Mouse (Mus musculus): ENCODE measurements at regions not wholly inside any gene's neighbourhood (a gene's known extent, or its start where the extent isn't known, plus 50 kb on each side); places are given as distances from the start of the nearest gene placed in this dataset.

- ATAC-seq (replicated peaks in 1 of 2; ENCODE audit: insufficient read depth in 1 of 2, low FRiP score in 2 of 2, low TSS enrichment in 1 of 2, low read depth in 1 of 2, poor library complexity in 2 of 2, severe bottlenecking in 2 of 2), result no peak
Measured at GRCm38 (mm10) chr9:98791709-98792108, 50.6 kb upstream of the Prr23a1 start.

GRCm38 (mm10) chr9:98773651-98774185 lies 68.6 kb upstream of the Prr23a1 start:
- no peak for ATAC-seq (replicated peaks in 1 of 2; ENCODE audit: insufficient read depth in 1 of 2, low FRiP score in 2 of 2, low TSS enrichment in 1 of 2, low read depth in 1 of 2, poor library complexity in 2 of 2, severe bottlenecking in 2 of 2)

DNA sequence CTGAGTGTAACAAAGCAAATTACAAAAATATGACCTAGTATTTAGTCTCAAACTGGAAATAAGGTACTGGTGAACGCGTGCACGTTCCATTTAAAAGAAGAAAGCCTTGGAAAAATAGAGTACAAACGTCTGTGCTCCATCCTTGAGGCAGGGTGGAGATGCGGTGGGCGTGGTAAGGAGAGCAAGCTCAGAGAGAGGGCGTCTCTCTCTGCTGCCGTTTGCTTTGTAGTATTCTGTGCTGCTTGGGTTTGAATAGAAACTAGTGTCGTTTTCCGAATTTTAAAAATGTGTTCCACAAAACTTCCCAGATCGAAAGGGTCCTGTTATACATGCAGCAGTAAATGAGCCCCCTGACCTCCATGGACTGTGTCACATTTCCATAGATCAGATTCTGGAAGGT lies 69.1 kb upstream of the Prr23a1 start:
- no peak for ATAC-seq (replicated peaks in 1 of 2; ENCODE audit: insufficient read depth in 1 of 2, low FRiP score in 2 of 2, low TSS enrichment in 1 of 2, low read depth in 1 of 2, poor library complexity in 2 of 2, severe bottlenecking in 2 of 2)

- no peak for ATAC-seq (replicated peaks in 1 of 2; ENCODE audit: insufficient read depth in 1 of 2, low FRiP score in 2 of 2, low TSS enrichment in 1 of 2, low read depth in 1 of 2, poor library complexity in 2 of 2, severe bottlenecking in 2 of 2)
Measured at GRCm38 (mm10) chr9:98754764-98755163, 87.5 kb upstream of the Prr23a1 start.

DNA sequence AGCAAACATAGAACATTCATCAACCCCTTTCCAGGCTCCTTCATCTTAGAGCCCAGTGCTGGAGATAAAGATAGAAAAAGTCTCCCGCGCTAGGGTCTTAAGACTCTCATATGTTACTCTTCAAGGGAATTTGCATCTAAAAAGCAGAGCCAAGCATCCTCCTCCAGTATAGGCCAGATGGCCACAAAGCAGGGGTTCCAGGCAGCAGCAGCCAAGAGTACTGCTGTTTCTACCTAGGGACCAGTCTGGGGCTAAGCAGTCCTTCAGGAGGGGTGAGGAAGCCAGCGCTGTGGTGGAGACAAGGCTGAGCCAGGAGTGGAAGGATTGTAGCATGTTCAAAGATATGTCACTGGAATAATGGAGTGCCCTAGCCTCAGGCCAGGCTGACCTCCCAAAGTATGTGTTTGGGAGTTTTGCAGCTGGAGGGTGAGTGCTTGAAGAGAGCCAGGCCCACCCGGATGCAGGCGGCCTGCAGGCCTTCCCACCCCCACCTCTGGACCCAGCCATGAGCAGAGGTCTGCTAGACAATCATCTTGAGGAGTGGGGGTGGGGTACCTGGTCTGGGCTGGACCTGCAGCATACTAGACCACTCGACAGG lies 88.8 kb upstream of the Prr23a1 start:
- no peak for ATAC-seq (replicated peaks in 1 of 2; ENCODE audit: insufficient read depth in 1 of 2, low FRiP score in 2 of 2, low TSS enrichment in 1 of 2, low read depth in 1 of 2, poor library complexity in 2 of 2, severe bottlenecking in 2 of 2)

DNA sequence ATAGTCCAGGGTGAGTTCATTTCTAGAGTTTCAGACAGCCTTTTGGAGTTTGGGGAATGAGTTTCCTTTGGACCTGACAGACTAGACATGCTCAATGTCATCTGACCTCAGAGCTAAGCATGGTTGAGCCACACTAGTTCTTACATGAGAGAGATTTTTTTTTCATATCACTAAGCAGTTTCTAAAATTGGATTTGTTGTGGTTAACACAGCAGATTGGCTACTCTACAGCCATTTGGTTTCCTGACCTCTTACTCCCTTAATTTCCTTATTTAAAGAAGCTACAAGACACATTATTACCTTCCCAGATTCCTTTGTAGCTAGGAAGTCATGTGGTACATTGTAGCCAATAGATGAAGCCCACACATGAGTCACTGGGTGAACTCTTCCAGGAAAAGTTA lies 98.5 kb upstream of the Prr23a1 start:
- ATAC-seq (replicated peaks in 1 of 2; ENCODE audit: insufficient read depth in 1 of 2, low FRiP score in 2 of 2, low TSS enrichment in 1 of 2, low read depth in 1 of 2, poor library complexity in 2 of 2, severe bottlenecking in 2 of 2), result no peak

DNA sequence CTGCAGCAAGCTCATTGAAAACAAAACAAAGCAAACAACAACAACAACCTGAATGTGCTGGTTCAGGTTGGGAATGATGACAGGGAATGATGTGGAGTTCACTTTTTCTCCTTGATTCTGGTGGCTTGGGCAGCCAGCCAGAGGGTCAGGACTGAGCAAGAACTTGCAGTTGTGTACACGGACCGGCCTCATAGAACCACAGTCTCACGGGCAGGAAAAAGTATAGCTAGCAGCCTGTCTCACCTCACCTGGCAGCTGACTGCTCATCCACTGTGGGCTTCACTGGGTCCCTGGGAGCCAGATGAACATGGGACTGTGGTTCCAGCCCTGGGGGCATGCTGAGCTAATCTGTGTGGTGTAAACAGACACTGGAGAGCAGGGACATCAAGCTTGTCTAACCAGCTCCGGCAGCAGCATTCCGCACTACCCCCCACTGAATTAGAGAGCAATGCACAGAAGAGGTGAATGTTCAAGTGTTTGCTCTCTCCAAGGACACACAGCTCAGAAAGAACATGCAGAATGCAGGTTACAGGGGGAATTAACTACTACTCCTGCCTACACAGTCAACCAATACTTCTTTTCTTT lies 114.9 kb upstream of the Prr23a1 start:
- ATAC-seq (replicated peaks in 1 of 2; ENCODE audit: insufficient read depth in 1 of 2, low FRiP score in 2 of 2, low TSS enrichment in 1 of 2, low read depth in 1 of 2, poor library complexity in 2 of 2, severe bottlenecking in 2 of 2), result no peak

- no peak for ATAC-seq (replicated peaks in 1 of 2; ENCODE audit: insufficient read depth in 1 of 2, low FRiP score in 2 of 2, low TSS enrichment in 1 of 2, low read depth in 1 of 2, poor library complexity in 2 of 2, severe bottlenecking in 2 of 2)
Measured at GRCm38 (mm10) chr9:98726638-98727037, 115.7 kb upstream of the Prr23a1 start.

GRCm38 (mm10) chr9:98722885-98723284 lies 119.4 kb upstream of the Prr23a1 start:
- no peak for ATAC-seq (replicated peaks in 1 of 2; ENCODE audit: insufficient read depth in 1 of 2, low FRiP score in 2 of 2, low TSS enrichment in 1 of 2, low read depth in 1 of 2, poor library complexity in 2 of 2, severe bottlenecking in 2 of 2)

DNA sequence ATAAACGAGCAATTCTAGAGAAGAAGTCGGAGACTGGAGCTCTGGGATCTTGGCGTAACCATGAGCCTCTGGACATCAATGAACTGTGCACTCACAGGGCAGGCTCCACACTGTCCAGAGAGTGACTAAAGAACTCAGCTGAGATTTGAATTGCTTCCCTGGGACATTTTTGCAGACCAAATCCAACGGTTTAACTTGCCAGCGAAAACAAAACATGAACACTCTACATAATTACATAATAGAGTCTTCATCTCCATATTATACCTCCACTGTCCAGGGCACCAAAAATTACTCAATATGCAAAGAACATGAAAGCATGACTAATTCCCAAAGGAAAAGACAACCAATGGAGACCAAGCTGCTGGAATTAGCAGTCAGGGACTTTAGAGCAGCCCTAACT lies 119.9 kb upstream of the Mrps22 start:
- no peak for ATAC-seq (replicated peaks in 1 of 2; ENCODE audit: insufficient read depth in 1 of 2, low FRiP score in 2 of 2, low TSS enrichment in 1 of 2, low read depth in 1 of 2, poor library complexity in 2 of 2, severe bottlenecking in 2 of 2)

DNA sequence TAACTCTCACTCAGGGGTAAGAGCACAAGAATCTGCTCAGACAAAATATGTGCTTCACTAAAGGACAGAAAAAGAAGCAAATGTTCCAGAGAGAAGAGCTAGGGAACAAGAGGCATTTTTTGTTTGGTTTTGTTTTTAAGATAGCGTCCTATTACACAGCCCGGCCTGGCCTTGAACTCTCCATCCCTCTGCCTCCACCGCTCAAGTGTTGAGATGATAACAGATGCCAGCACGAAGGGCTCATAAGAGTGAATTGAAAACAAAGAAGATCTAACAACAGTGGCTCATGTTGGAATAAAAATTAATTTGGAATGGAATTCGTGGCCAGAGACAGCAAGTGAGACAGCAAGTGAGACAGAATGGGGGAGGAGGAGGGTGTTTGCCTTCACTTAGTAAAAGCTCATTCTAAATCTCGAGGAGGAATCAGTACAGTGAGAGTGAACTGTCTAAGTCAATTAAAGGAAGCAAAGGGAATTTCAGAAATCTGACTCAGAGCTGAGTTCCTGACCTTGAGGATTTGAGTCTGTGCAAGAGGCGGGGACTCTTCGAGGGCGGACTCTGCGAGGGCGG lies 116.3 kb upstream of the Mrps22 start:
- ATAC-seq (replicated peaks in 1 of 2; ENCODE audit: insufficient read depth in 1 of 2, low FRiP score in 2 of 2, low TSS enrichment in 1 of 2, low read depth in 1 of 2, poor library complexity in 2 of 2, severe bottlenecking in 2 of 2), result no peak

DNA sequence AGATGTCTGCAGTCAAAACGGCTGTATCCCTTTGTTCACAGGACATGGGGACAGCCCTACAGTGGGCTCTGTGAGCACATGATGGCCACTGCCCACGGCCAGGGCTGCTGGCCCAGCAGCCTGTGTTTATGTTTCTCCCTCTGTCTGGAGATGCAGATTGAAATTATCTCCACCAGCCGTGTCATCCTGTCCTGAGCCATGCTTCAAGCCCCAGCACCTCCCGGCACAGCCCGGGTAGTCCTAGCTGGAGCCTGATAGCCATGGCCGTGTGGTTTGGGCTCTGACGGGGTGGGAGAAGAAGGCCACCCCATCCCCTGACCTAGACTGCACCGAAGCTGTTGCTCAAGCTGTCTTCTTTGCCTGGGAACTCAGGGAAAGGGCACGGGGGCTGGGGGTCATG lies 113.2 kb upstream of the Mrps22 start:
- ATAC-seq (replicated peaks in 1 of 2; ENCODE audit: insufficient read depth in 1 of 2, low FRiP score in 2 of 2, low TSS enrichment in 1 of 2, low read depth in 1 of 2, poor library complexity in 2 of 2, severe bottlenecking in 2 of 2), result no peak

DNA sequence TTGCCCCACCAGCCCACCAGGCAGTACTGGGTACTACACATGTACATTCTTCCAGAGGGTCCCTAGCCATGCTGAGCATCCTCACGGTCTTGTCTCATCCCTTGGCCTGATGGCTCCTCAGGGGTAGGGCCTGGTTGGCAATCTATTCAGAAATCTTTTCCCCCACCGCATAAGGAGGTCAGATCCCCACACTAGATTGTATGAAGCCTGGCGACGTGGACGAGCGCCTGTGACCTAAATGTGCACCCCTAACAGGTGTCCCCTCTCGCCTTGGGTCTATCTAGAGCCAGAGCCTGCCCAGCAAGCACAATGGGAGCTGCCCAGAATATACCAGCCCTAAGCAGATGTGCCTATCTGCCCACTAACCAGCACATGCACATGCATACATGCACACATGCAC lies 111.4 kb upstream of the Mrps22 start:
- no peak for ATAC-seq (replicated peaks in 1 of 2; ENCODE audit: insufficient read depth in 1 of 2, low FRiP score in 2 of 2, low TSS enrichment in 1 of 2, low read depth in 1 of 2, poor library complexity in 2 of 2, severe bottlenecking in 2 of 2)

DNA sequence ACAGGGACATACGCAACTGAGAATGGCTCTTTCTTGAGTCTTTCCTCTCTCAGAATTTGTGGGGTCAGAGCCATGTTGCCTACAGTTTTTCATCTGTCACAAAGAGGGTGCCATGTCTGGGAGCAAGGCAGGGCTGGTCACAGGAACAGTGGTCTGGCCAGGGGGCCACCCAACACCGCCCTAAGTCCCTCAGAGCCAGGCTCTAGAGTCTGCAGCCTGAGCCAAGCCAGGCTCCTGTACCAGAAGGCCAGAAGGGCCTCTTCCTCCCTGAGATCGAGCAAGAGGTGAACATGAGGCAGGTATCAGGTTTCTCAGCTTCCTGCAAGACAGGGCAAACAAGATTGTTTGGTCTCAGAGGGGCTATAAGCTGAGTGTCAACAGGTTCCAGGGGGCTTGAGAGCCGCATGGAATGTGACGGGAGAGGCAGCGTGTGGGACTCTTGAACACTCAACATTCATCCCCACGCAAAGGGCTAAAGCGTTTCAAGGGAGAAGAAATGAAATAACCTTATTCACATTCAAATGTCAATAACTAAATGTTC lies 110.6 kb upstream of the Mrps22 start:
- ATAC-seq (replicated peaks in 1 of 2; ENCODE audit: insufficient read depth in 1 of 2, low FRiP score in 2 of 2, low TSS enrichment in 1 of 2, low read depth in 1 of 2, poor library complexity in 2 of 2, severe bottlenecking in 2 of 2), result no peak

GRCm38 (mm10) chr9:98710155-98710710 lies 108.8 kb upstream of the Mrps22 start:
- no peak for ATAC-seq (replicated peaks in 1 of 2; ENCODE audit: insufficient read depth in 1 of 2, low FRiP score in 2 of 2, low TSS enrichment in 1 of 2, low read depth in 1 of 2, poor library complexity in 2 of 2, severe bottlenecking in 2 of 2)

DNA sequence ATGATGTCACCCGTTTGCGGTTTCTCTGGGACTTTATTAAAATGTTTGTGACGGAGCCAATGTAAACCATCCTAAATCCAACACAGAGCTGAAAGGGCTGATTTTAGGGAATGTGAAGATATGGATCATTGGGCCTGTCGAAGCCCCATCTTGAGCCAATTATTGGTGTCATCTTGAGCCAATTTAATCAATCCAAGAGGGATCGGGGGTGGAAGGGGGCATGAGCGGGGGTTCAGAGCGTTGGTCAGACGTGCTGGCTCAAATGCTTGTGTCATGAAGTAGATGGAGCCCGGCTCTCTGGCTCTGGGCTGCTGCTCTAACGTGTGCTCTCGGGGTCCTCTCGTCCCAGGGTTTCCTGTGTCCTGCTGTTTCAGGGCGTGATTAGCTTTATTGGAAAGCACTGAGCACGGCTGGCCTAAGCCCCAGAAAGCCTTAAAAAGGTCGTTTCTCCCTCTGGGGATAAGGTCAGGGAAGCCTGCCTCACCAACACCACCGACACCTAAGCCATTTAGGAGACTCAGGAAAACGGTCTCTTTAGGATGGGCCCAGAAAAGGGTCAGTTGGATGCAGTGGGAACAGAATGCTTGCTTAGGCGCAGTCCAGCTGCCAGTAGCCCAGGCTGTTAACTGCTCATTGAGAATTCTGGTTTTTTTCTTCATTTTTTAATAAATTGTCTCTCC lies 106.7 kb upstream of the Mrps22 start:
- ATAC-seq (replicated peaks in 1 of 2; ENCODE audit: insufficient read depth in 1 of 2, low FRiP score in 2 of 2, low TSS enrichment in 1 of 2, low read depth in 1 of 2, poor library complexity in 2 of 2, severe bottlenecking in 2 of 2), result no peak

DNA sequence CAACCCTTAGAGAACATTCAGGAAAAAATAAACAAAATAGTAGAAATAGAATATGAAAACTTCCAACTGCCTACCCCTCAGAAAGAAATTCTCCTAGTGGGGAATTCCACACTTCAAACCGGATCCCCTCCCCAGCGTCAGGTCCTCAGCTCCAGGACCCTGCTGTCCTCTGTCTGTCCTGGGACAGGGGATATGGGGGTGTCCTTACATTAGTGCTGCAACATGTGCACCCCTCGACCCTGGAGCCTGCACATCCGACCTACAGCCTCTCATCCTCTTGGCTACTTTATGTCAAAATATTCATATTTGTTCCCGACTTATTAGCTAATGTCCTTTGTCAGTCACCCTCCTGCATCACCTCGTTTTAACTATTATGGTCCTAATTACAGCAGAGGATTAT lies 106.0 kb upstream of the Mrps22 start:
- ATAC-seq (replicated peaks in 1 of 2; ENCODE audit: insufficient read depth in 1 of 2, low FRiP score in 2 of 2, low TSS enrichment in 1 of 2, low read depth in 1 of 2, poor library complexity in 2 of 2, severe bottlenecking in 2 of 2), result no peak

GRCm38 (mm10) chr9:98704131-98704530 lies 102.7 kb upstream of the Mrps22 start:
- ATAC-seq (replicated peaks in 1 of 2; ENCODE audit: insufficient read depth in 1 of 2, low FRiP score in 2 of 2, low TSS enrichment in 1 of 2, low read depth in 1 of 2, poor library complexity in 2 of 2, severe bottlenecking in 2 of 2), result no peak

Measured in hematopoietic stem cell, adult 5-6 weeks (primary cell).